Mouse (Mus musculus) midbrain, embryonic 11.5 days (tissue): ENCODE data around the gene Fcnb. TPM values are rescaled to one million over a fixed set of nuclear protein-coding genes. Genes with fewer than 3 reads are reported as not detected.

Experiments
- ATAC-seq: fragments of 200-750 bp; cut with Nextera tagmentation; 2 replicates; pipeline ENCODE4 v1.8.0; 2017; ENCODE audit warnings: moderate TSS enrichment, moderate library complexity; ENCODE audit not compliant: low FRiP score
- DNase-seq: peaks from one replicate; pipeline ENCODE4 v3.0.0; 2015; ENCODE audit warnings: low spot score; ENCODE audit errors: missing footprints
- H3K27ac ChIP-seq: fragments of 300-500 bp; sonication (generic); 2 replicates; pipeline ENCODE4 v1.5.1; 2014; ENCODE audit warnings: low read depth, low read length
- H3K27me3 ChIP-seq: fragments of 300-500 bp; sonication (generic); 2 replicates; pipeline ENCODE4 v1.6.1; 2014; ENCODE audit warnings: mild to moderate bottlenecking, low read length, moderate library complexity, mixed read lengths; ENCODE audit not compliant: control insufficient read depth, insufficient read depth
- H3K36me3 ChIP-seq: fragments of 300-500 bp; sonication (generic); 2 replicates; pipeline ENCODE4 v1.6.1; 2014; ENCODE audit warnings: mild to moderate bottlenecking, low read length, moderate library complexity, mixed read lengths; ENCODE audit not compliant: control insufficient read depth, insufficient read depth
- H3K4me1 ChIP-seq: fragments of 300-500 bp; sonication (generic); 2 replicates; pipeline ENCODE4 v1.6.1; 2014; ENCODE audit warnings: low read length; ENCODE audit not compliant: control insufficient read depth, insufficient read depth
- H3K4me2 ChIP-seq: fragments of 300-500 bp; sonication (generic); 2 replicates; pipeline ENCODE4 v1.6.1; 2014; ENCODE audit warnings: mild to moderate bottlenecking, moderate library complexity
- H3K4me3 ChIP-seq: fragments of 300-500 bp; sonication (generic); 2 replicates; pipeline ENCODE4 v1.5.1; 2014; ENCODE audit warnings: low read depth, low read length
- H3K9ac ChIP-seq: fragments of 300-500 bp; sonication (generic); 2 replicates; pipeline ENCODE4 v1.6.1; 2014; ENCODE audit warnings: low read length
- H3K9me3 ChIP-seq: fragments of 300-500 bp; sonication (generic); 2 replicates; pipeline ENCODE4 v1.6.1; 2016; ENCODE audit warnings: low read length; ENCODE audit not compliant: control insufficient read depth
- WGBS: fragments of 180-500 bp; shearing (Covaris S2); extraction: QIAGEN DNeasy Blood & Tissue Kit; methylation state at CpG from one replicate; pipeline ENCODE4 v1.1.7; 2014; 5-methylcytosine and 5-hydroxymethylcytosine counted together
- polyA plus RNA-seq: library from polyadenylated mRNA; unstranded; fragments of >200 nt; fragmentation: Nextera tagmentation; extraction: Ambion mirVana; gene quantifications from 2 replicates; pipeline ENCODE4 v1.2.1, GENCODE M21; 2014

Gene Fcnb
- 0.15 and 0.32 TPM in 2 replicates for polyA plus RNA-seq

GRCm38 (mm10) chr2:28084768-28085167 lies at the start of gene Fcnb:
Fcnb (minus strand) TSS chr2:28084885.
- no peak within 1 kb of the TSS for H3K9ac ChIP-seq
- H3K27ac ChIP-seq = no peak within 1 kb of the TSS
- 88% methylated on average over 3 of the region's 3 CpGs for WGBS
- no peaks in the 10 kb centered on the region for H3K9me3 ChIP-seq
- ATAC-seq (no peak), DNase-seq (peak; percentile 39)
- no peaks in the 10 kb centered on the region for H3K27me3 ChIP-seq
- no peaks in the 10 kb centered on the region for H3K36me3 ChIP-seq
- no peaks in the 10 kb centered on the region for H3K4me1 ChIP-seq
- no peak within 1 kb of the TSS for H3K4me2 ChIP-seq
- no peak within 1 kb of the TSS for H3K4me3 ChIP-seq

DNA sequence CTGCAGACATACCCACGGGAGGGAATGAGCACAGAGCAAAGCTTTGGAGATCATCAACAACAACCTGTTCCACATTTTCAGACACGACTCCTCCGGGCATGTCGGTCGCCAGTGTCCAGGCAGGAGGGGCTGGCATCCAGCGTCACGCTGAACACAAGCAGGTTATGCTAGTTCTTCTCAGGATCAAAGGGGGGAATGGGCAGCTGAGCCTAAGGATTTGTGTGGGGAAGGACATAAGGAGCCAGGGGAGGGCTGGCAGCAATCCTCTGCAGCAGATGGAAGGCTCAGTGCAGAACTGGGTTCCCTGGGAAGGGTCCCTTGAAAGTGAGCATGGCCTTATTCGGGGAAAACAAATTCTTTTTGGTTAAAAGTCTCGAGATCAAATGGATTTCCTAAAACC lies 49.1 kb upstream of the Fcnb start:
- H3K27me3 ChIP-seq = no peaks in the 10 kb centered on the region
- DNase-seq (no peak), ATAC-seq (no peak)
- no peaks in the 10 kb centered on the region for H3K9me3 ChIP-seq
- H3K4me3 ChIP-seq = no peak overlapping the region
- WGBS = 85% methylated on average over 9 of the region's 9 CpGs
- H3K36me3 ChIP-seq = no peaks in the 10 kb centered on the region
- no peak overlapping the region for H3K27ac ChIP-seq
- H3K4me2 ChIP-seq = no peak overlapping the region
- H3K9ac ChIP-seq = no peak overlapping the region
- no peaks in the 10 kb centered on the region for H3K4me1 ChIP-seq

DNA sequence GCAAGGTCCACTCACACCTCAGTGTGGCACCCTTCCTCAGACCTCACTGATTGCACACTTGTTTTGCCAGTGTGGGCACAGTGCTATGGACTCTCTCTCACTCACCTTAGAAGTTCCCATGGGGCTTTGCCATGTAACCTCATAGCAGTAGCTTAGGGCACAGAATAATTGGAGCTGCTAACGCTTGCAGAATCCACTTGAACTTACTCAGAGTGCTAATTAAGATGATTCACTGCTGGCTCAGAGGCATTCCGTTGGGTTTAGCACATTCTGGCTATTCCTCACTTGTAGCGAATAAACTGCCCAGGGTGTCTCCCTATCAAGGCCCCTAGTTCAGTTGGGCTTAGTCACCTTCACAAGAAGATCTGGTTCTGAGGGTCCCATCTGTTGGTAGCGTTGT lies 47.4 kb upstream of the Fcnb start:
- Histone ChIP-seq H3K27me3 (no peaks in the 10 kb centered on the region), H3K36me3 (no peaks in the 10 kb centered on the region), H3K9ac (no peak overlapping the region), H3K4me1 (no peaks in the 10 kb centered on the region), H3K27ac (no peak overlapping the region), H3K9me3 (no peaks in the 10 kb centered on the region), H3K4me3 (no peak overlapping the region), H3K4me2 (no peak overlapping the region)
- 85% methylated on average over 4 of the region's 4 CpGs for WGBS
- DNase-seq (no peak), ATAC-seq (no peak)

GRCm38 (mm10) chr2:28126763-28127438 lies 42.2 kb upstream of the Fcnb start:
- Histone ChIP-seq H3K27me3 (no peaks in the 10 kb centered on the region), H3K36me3 (no peaks in the 10 kb centered on the region), H3K4me3 (no peak overlapping the region), H3K27ac (no peak overlapping the region), H3K9me3 (no peaks in the 10 kb centered on the region), H3K4me1 (no peaks in the 10 kb centered on the region), H3K4me2 (no peak overlapping the region), H3K9ac (no peak overlapping the region)
- WGBS = 87% methylated on average over 12 of the region's 12 CpGs
- ATAC-seq (no peak), DNase-seq (no peak)

- ATAC-seq = no peak
- Histone ChIP-seq H3K4me2 (no peak overlapping the region), H3K9me3 (no peaks in the 10 kb centered on the region), H3K9ac (no peak overlapping the region), H3K4me1 (no peaks in the 10 kb centered on the region), H3K27me3 (no peaks in the 10 kb centered on the region), H3K4me3 (no peak overlapping the region), H3K36me3 (no peaks in the 10 kb centered on the region), H3K27ac (no peak overlapping the region)
- peak; percentile 31 for DNase-seq
- WGBS = 93% methylated on average over 2 of the region's 2 CpGs
These were observed 39.2 kb upstream of the Fcnb start for GRCm38 (mm10) chr2:28123910-28124309.

DNA sequence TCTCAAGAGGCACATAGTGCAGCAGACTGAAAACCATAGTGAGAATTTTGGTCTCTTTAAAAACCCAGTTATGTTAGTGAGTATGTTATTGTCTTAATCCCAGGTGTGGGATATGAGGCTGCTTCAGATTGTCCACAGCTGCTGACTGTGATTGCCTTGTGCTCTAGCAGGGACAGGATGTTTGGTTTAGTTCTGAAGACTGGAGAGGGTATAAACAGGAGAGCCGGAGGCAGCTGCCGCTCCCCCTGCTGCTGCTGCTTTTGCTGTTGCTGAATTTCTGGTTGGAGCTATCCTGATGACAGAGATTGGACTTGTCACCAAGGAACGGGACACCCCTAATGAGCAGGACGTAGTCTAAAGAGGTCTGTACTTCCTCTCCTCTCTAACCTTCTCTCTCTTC lies 36.6 kb upstream of the Fcnb start:
- H3K27ac ChIP-seq = no peak overlapping the region
- no peaks in the 10 kb centered on the region for H3K27me3 ChIP-seq
- WGBS = 87% methylated on average over 4 of the region's 4 CpGs
- H3K36me3 ChIP-seq = no peaks in the 10 kb centered on the region
- DNase-seq (no peak), ATAC-seq (no peak)
- no peaks in the 10 kb centered on the region for H3K9me3 ChIP-seq
- H3K4me3 ChIP-seq = no peak overlapping the region
- no peaks in the 10 kb centered on the region; the same call in 1 of the 2 replicates for H3K4me1 ChIP-seq
- no peak overlapping the region for H3K4me2 ChIP-seq
- H3K9ac ChIP-seq = no peak overlapping the region

GRCm38 (mm10) chr2:28120342-28120741 lies 35.7 kb upstream of the Fcnb start:
- DNase-seq (no peak), ATAC-seq (no peak)
- WGBS = 93% methylated on average over 9 of the region's 9 CpGs
- Histone ChIP-seq H3K9me3 (no peaks in the 10 kb centered on the region), H3K4me1 (no peaks in the 10 kb centered on the region; the same call in 1 of the 2 replicates), H3K27ac (no peak overlapping the region), H3K36me3 (no peaks in the 10 kb centered on the region), H3K4me3 (no peak overlapping the region), H3K27me3 (no peaks in the 10 kb centered on the region), H3K9ac (no peak overlapping the region), H3K4me2 (no peak overlapping the region)

DNA sequence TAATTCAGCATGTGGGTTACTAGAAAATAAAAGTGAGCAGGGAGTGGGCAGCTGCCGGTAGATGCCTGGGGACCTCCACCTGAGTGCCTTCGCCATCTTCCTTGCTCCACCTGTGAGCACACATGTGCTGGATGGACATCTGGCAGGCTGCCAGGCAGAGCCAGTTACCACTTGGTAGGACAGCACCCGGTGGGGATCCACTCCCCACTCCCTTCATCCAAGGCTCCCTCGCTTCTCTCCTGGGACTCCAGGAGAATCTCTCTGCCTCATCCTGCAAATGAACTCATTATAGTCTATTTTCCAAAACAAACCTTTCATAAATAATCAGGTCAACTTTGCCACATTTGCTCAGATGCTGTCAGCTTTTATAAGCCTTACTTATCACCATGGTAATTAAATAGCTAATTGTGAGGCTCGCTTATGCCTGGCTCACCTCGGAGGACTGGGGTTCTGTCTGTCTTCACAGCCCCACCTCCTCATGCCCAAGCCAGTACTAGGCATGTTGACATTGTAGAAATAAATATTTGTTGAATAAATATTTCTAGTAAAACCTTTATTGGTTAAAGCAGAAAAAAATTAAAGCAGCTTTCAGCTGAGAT lies 33.9 kb upstream of the Fcnb start:
- Histone ChIP-seq H3K27me3 (no peaks in the 10 kb centered on the region), H3K9me3 (no peaks in the 10 kb centered on the region), H3K27ac (no peak overlapping the region; the same call in 1 of the 2 replicates), H3K4me2 (no peak overlapping the region), H3K36me3 (no peaks in the 10 kb centered on the region), H3K4me1 (no peaks in the 10 kb centered on the region; the same call in 1 of the 2 replicates), H3K4me3 (no peak overlapping the region), H3K9ac (no peak overlapping the region)
- WGBS = 60% methylated on average over 6 of the region's 6 CpGs
- ATAC-seq (no peak), DNase-seq (no peak)

- no peak overlapping the region for H3K9ac ChIP-seq
- H3K9me3 ChIP-seq = no peaks in the 10 kb centered on the region
- 55% methylated on average over 11 of the region's 11 CpGs for WGBS
- ATAC-seq (peak; percentile 86), DNase-seq (peak; percentile 85)
- 0 out of 2 replicates have a peak overlapping the region, but pooled peaks have one; percentile 4 for H3K27ac ChIP-seq
- H3K36me3 ChIP-seq = no peaks in the 10 kb centered on the region
- no peaks in the 10 kb centered on the region; the same call in 1 of the 2 replicates for H3K4me1 ChIP-seq
- H3K4me2 ChIP-seq = no peak overlapping the region
- H3K4me3 ChIP-seq = no peak overlapping the region
- no peaks in the 10 kb centered on the region for H3K27me3 ChIP-seq
These were observed 33.0 kb upstream of the Fcnb start for GRCm38 (mm10) chr2:28117490-28118308.
